Mouse (Mus musculus): ENCODE results near the gene Sema5a. TPM values are rescaled to one million over a fixed set of nuclear protein-coding genes. Genes with fewer than 3 reads are reported as not detected.

Gene Sema5a
- 1.9 and 3.3 TPM in 2 replicates for polyA plus RNA-seq (2012; rRNA removed)

GRCm38 (mm10) chr15:32244344-32244955 lies at the start of gene Sema5a:
Sema5a (plus strand) TSS chr15:32244810.

Other genes starting within 250 kb of the Sema5a start
- gene Tas2r119, start 67.5 kb upstream of the Sema5a start, polyA plus RNA-seq (2012; rRNA removed), result not detected in 2 replicates

Data from stomach, adult 2 months (tissue).